Mouse (Mus musculus) kidney, adult 9 months (tissue): ENCODE data around the gene Caskin2.
"Not testable (repeated sequence)": the region's sequence is repeated elsewhere in the genome, so short reads cannot be mapped to it uniquely, and the experiment has no call there.

ENCODE experiments used
- DNase-seq: peaks from one replicate; pipeline ENCODE4 v3.0.0; 2022

The Caskin2 gene

GRCm38 (mm10) chr11:115762176-115762575, 51.3 kb downstream of the Caskin2 start:
- DNase-seq, result not testable (repeated sequence)

- DNase-seq, result peak; percentile 31
These were observed 60.0 kb downstream of the Caskin2 start for GRCm38 (mm10) chr11:115753485-115753884.

- peak; percentile 52 for DNase-seq
These were observed 60.8 kb downstream of the Caskin2 start for GRCm38 (mm10) chr11:115752653-115753052.

GRCm38 (mm10) chr11:115751725-115752124, 61.7 kb downstream of the Caskin2 start:
- DNase-seq, result no peak

GRCm38 (mm10) chr11:115749834-115750233, 63.6 kb downstream of the Caskin2 start:
- DNase-seq, result no peak
